Mouse (Mus musculus) cerebellum, adult 9-11 months (tissue): ENCODE measurements around the gene Prkra.
A peak's percentile ranks its signal among the peaks of the same experiment; 100 is the strongest.
"Not testable (repeated sequence)": the region's sequence is repeated elsewhere in the genome, so short reads cannot be mapped to it uniquely, and the experiment has no call there.

Experiments
- DNase-seq: peaks from one replicate; pipeline ENCODE4 v3.0.0; 2022

The Prkra gene

DNA sequence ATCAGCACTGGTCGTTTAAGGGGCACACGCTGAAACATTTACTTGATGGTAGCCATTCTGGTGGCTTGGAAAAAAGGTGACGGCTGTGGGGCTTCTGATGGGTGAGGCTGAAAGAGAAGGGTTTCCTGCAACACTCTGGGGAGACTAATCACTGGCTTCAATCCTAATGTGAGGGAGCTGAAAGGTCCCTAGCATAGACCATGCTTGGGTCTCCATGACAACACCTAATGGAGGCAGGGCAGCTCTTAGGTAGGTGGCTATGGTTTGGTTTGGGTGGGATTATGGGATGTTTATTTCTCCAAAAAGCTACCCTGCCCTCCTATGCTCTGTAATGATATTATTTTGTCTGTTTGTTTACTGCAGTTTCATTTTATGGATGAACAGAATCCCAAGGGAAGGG lies 7.6 kb upstream of the Prkra start:
- no peak for DNase-seq

DNA sequence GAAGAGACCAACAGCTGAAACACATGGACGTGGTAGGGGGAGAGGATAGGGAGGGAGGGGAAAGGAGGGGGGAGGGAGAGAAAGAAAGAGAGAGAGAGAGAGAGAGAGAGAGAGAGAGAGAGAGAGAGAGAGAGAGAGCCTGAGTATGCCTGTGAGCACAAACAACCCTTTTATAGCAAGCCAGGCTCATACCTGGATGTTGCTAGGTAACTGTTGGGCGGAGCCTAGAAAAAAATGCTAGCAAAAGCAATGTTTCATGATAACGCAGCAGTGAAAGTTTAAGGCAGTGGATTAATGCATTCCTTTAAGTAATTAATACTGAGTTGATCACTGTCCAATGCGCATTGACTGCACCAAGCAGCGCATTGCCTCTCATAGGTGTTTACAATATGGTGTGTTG lies 6.8 kb upstream of the Prkra start:
- no peak for DNase-seq

DNA sequence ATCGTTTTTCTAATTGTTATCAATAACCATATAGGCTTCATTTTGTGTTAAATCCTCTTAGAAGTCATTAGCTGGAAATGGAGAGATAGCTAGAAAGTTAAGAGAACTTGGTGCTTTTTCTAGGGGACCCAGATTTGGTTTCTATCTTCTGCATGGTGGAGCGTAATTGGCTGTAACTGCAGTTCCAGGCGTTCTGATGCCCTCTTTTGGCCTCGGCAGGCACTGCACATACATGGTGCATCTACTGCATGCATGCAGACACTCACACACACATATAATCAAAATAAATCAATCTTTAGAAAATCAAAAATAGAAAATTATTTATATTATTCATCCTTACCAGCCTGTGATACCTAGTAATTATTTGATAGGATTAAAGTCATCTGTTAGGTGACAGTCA lies 5.3 kb upstream of the Prkra start:
- DNase-seq: no peak

DNA sequence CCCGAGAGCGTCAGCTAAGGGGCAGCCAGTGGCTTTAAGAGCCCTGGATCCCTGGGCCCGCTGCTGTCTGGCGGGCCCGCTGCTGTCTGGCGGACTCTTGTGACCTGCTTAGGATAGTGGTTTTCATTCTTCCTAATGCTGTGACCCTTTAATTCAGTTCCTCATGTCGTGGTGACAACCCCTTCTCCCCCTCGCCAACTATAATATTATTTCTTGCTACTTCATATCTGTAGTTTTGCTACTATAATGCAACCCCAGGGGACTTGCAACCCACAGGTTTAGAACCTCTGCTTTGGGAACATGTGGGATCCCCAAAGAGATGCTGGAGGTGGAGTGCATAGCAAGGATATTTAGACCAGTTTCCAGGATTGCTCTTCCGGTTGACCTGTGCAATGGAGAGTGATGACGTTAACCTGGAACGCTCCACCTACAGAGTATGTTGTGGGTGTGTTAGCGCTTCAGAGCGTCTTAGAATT lies 889 bp upstream of the Prkra start:
- DNase-seq: peak; percentile 56

DNA sequence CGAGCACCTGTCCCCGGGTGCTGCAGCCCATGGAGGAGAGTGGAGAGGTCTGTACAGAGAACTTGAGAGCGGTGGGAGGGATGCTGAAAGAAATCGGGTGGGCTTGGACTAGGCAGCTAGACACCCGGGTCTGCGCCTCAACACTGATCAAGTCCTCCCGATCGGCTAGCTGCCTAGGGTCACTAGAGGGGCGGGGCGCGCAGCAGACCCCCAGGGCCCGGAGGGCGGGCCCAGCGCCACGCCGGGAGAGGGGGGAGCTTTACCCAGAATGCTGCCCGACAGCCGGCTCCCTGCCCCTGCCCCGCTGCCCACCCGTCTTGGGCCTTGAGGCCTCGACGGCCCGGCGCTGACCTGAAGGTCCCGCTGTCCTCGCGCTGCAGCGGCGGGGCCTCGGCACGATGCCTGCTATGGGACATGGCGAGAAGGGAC lies 360 bp downstream of the Prkra start:
- no peak for DNase-seq

DNA sequence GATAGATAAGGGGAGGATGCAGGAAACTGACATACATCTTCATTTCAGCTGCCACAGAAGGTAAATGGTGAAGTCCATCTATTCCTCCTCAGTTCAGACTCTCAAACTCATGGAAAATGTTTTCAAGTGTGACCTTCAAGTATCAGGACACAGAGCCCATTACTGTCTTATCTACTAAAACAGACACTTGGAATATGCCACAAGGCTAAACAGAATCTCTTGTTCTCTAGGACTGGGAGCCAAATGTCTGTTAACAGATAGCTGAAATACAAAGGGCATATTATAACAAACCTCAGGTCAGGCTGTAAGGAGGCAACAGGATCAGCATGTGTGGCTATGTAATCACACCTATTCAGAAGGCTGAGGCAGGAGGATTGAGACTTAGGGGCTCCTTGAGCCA lies 4.0 kb downstream of the Prkra start:
- no peak for DNase-seq

DNA sequence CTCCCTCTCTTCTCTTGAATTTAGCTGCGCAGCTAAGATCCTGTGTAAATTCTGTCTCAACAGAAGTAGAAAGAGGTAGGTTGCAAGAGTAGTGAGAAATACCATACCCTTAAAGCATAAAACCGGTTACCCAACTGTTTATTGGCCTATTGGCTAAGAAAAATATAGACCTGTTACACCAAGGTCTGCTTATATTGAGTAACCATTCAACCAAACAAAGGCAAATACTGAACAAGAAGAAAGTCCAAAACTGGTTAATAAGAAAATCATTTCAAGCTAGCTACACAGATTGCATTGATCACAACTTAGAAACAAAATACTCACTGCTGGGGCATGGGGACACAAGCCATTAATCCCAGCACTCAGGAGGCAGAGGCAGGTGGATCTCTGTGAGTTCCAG lies 8.2 kb downstream of the Prkra start:
- DNase-seq: no peak

DNA sequence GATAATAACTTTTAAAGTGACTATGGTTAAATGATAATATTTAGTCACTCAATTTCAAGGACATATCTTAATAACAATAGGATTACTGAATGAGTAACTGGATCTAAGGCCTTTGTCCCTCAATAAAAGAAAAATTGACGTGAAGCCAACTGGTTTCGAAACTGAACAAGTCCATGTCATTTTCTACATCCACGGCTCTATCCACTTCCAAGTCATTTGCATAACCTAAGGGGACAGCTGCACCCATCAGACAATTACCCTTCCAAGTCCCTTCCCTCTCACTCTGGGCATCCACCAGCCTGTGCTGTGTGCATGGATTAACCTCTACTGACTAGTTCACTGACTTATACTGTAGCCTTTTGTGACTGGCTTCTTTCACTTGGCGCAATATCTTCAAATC lies 16.2 kb downstream of the Prkra start:
- DNase-seq: no peak

DNA sequence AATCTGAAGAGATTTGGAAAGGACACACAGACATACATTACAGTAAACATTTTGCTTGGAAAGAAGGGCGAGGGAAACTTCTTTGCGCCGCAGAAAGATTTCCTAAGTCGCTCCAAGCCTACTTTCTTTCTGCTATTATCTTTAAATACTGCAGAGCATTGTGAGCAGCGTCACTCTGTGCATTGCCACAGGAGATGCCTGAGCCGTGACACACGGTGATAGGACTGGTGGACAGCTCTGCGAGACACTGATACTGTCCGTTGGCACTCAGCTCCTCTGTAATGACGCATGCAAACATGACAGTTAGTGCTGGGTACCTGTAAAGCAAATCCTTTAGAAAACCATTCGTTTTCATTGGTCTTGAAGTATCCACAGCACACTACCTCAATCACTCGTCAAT lies 17.5 kb downstream of the Prkra start:
- DNase-seq: no peak

DNA sequence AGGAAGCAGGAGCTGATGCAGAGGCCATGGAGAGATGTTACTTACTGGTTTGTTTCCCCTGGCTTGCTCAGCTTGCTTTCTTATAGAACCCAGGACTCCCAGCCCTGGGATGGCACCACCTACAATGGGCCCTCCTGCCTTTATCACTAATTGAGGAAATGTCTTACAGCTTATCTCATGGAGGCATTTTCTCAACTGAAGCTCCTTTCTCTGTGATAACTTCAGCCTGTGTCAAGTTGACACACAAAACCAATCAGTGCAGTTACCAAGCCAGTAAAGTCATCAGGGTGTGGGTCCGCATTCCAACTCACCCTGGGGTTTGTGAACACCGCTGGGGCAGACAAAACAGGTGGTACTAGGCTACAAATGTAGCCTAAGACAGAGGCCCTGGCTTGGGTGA lies 25.5 kb downstream of the Prkra start:
- DNase-seq: not testable (repeated sequence)

DNA sequence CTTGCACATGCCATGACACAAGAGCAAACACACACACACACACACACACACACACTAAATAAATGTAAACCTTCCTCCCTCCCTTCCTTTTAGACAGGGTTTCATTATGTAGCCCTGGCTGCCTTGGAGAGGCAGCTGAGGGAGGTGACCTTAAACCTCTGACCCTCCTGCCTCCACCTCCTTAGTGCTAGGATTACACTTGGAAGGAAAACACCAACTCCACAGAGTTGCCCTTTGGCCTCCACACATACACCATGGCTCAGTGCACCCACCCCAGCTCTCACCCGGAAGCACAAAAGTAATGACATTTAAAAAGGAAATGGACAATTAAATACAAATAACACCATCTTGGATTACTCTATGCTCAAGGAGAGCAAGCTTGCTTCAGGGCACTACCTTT lies 26.1 kb downstream of the Prkra start:
- no peak for DNase-seq

DNA sequence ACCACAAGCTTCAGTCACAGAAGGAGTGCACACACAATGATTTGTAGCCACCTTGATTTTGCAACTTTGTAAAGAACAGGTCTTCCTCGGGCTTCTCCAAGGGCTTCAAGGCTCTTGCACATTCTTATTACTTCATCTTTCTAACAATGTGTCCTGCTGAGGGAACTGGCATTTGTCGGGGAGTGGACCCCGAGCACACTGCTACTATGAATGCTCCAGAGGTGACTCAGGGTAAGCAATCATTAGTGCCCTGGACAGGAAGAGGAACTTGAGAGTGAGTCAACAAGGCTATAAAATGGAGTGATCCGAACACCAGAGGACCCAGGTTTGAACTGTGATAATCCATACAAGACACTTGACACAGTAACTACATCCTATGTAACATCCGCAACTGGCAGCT lies 27.6 kb downstream of the Prkra start:
- no peak for DNase-seq

DNA sequence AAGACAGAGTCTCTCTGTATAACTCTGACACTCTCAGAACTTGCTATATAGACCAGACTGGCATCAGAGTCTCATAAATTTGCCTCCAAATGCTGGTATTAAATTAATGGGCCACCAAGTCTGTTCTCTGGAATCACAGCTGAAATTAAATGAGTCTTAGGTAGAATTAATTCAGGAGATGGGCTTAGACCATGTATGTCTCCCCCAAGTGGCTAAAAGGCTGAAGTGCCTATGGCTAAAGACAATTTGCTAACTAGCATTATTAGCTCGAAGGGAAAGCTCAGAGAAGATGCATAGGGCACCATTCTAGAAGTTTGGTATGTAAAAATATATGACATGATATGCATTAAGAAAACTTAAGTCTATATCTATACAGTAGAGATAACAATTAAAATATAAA lies 29.7 kb downstream of the Prkra start:
- peak; percentile 20 for DNase-seq

DNA sequence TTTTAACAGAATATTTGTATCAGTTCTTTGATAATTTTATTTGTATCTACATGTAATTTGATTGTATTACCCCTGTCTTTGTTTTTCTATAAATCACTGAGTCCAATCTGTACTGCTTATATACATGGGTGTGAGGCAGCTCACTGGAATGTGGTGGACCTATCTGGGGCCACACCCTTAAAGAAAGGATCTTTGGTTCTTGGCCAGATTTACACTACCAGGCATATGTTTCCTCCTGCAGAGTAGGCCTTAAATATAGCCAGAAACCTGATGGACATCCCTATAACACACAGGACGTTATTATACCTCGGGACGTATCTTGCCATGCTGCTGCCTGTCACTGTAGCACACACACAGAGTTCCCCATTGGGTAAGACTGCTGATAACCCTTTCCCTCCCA lies 35.8 kb downstream of the Prkra start:
- no peak for DNase-seq

DNA sequence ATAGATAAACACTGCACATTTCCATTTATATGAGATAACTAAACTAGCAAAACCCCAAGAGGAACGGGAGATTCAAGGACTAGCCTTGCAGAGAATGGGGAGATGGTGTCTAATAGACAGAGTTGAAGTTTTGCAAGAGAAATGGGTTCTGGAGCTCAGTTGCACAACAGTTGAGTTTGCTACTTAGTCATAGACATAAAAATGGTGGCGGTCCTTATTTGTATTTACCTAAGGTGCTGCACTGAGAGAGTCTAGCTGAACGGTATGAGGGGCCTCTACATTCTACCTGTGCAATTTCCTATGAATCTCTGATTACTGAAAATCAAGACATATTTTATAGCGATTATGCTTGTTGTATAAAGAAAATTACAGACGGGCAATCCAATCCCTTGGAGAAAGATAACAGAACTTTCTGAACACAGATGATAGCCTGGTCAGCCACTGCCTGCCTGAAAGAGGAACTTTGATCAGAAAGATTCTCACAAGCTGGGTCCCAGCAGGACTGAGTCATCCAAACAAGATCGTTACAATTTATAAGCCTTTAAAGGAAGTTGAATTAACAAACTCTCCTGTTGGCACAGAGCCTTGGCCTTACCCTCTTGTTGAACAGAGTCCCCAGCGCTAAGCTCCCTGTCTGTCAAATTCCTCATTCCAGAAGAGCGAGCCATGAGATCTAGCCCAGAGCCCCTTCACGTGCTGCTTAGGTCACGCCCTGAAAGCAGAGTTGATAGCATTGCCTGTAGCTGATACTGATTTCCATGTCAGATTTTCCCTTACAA lies 37.3 kb downstream of the Prkra start:
- DNase-seq: no peak

DNA sequence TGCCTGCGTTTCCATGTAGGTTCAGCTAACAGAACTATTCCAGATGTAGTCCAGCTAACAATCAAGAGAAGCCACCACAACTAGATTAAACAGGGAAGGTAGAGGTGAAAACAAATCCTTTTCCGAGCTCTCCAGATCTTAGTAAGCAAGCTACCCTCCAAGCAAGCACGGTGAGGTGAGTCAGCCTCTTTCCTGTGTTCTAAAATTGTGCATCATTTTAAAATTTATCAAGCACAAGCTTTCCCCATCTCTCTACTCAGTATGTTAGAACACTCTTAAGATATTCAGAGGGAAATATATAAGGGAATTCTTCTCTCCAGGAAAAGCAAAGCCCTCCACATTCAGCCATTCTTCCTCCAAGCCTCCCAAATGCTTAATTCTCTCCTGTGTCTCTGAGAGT lies 41.1 kb downstream of the Prkra start:
- DNase-seq: no peak

DNA sequence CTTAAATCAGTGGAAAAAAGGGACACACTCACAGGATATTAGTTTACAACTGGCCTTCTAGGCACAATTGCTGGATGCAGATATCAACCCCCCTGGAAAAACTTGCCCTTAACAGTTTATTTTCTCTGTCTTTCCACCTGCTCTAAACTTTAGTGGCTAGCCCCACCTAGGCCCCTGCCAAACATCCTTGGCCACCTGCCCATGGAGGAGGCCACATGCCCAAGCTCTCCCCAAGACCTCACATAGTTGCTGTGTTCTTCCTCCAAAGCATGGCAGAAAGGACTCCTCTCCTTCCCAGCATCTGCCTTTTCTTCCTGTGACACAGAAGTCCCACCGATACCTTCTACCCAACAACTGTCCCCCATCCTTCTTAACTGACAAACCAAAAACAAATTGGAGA lies 45.6 kb downstream of the Prkra start:
- DNase-seq: no peak

DNA sequence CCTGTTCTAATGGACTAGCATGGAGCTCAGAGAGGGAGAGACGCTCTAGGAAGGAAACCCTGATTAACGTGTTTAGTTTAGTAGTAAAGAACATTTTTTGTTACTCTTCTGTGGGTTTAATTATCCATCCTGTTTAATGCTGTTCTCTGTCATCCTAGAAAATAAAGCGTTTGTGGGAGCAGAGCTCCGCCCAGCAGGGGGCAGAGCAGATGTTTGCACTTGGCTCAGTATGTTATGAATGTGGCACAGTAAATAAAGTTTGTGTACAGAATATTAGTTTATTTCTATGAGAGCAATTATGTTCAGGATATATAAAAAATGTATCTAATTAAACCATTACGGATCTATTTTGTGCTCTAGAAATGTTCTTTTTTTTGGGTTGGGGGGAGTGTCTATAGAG lies 48.6 kb downstream of the Prkra start:
- no peak for DNase-seq

DNA sequence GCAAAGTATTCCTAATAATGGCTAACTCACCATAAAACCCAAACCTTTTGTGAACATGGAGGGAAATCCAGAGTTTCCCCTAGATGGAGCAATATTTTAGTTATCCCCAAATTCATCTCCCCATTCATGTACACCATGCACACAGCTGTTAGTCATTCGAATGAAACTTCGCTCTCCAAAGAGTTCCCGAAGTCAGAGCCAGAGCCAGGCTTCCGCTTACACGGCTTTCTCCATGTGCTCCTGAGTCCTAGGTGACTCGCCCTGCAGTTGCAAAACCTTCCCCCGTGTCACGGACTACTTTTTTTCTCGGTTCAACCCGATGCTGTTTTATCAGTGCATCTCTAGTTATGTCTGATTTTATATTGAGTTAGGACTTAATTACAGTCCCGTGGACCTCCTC lies 50.3 kb downstream of the Prkra start:
- no peak for DNase-seq

DNA sequence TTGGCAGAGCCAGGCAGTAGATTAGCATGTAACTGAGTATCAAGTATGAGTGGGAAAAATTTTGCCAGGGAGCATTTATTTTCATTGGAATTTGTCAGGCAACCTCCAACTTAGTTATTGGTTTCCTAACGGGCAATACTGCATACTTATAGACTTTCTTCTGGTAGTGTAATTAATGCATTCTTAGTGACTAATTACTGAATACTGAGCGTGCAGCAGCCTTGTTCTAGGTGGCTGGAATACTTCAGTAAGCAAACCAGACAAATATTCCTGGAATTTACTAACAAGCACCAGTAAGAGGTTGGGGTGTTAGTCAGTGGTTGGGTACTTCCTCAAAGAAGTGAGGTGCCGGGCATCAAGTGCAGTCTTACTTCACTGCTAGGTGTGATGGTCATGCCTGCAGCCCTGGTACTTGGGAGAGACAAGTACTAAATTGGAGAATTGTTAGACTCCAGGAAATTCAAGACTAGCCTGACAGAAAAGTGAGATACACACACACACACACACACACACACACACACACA lies 55.4 kb downstream of the Prkra start:
- no peak for DNase-seq

DNA sequence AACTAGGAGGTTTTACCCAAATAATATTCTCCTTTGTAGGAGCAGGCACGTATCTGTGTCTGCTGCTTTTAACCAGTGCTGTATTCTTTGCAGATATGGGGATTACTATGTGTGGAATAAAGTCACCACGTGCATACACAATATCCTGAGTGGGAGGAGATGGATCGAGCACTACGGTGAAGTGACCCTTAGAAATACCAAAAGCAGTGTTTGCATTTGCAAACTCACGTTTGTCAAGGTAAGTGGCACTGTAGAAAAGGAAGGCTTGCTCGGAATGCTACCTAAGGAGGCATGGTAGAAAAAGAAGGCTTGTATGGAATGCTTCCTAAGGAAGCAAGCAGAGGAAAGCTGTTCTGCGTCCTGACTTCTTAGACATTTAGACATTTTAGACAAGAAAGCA lies 57.6 kb downstream of the Prkra start:
- no peak for DNase-seq

DNA sequence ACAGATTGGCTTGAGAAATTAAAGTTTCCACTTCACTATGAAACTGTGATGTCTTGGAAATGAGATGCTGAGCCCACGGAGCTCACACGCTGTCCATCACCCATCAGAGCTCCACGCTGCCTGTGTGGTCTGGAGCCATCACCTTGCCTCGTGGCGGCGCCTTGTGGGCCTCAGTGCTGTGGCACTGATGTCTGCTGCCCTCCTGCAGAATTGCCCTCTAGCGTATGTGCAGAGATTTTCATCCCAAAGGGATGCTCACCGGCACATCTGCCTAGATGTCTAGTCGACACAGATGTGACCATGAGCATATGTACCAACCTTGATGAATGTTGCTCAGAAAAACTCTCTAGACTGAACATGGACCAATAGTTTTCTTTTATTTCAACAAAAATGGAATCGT lies 60.9 kb downstream of the Prkra start:
- no peak for DNase-seq

DNA sequence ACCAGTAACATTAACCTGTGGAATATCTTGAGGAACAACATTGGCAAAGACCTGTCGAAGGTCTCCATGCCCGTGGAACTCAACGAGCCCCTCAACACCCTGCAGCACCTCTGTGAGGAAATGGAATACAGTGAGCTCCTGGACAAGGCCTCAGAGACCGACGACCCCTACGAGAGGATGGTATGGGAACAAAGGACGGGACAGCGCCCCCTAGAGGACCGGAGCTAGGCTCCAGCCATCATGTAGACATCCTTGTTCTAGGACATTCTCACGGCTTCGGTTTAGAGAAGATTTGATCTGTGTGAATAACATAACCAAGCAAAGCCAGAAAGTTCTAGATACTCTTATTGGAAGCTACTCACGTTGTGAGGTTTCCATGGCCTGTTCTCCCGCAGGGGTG lies 62.7 kb downstream of the Prkra start:
- DNase-seq: no peak
